Mouse (Mus musculus): ENCODE measurements around the gene Dpm2.

Gene Dpm2

GRCm38 (mm10) chr2:32570698-32571494 lies at the start of gene Dpm2:
Dpm2 (plus strand) TSS chr2:32570858.
- peak; percentile 96 for DNase-seq (ENCODE audit: low spot score)

- DNase-seq (ENCODE audit: low spot score): no peak
These were observed 46.1 kb upstream of the Dpm2 start for GRCm38 (mm10) chr2:32524536-32525031.

- no peak for DNase-seq (ENCODE audit: low spot score)
These were observed 44.8 kb upstream of the Dpm2 start for GRCm38 (mm10) chr2:32525816-32526215.

- no peak for DNase-seq (ENCODE audit: low spot score)
These were observed 43.1 kb upstream of the Dpm2 start for GRCm38 (mm10) chr2:32527468-32527966.

- DNase-seq (ENCODE audit: low spot score): no peak
These were observed 42.3 kb upstream of the Dpm2 start for GRCm38 (mm10) chr2:32528326-32528725.

- no peak for DNase-seq (ENCODE audit: low spot score)
These were observed 40.2 kb upstream of the Dpm2 start for GRCm38 (mm10) chr2:32530479-32530878.

- DNase-seq (ENCODE audit: low spot score): no peak
These were observed 37.5 kb upstream of the Dpm2 start for GRCm38 (mm10) chr2:32533163-32533562.

GRCm38 (mm10) chr2:32534061-32534732 lies 36.5 kb upstream of the Dpm2 start:
- DNase-seq (ENCODE audit: low spot score): peak; percentile 83

- DNase-seq (ENCODE audit: low spot score): peak; percentile 98
These were observed 35.8 kb upstream of the Dpm2 start, which contains the start of gene Fam102a for GRCm38 (mm10) chr2:32534733-32535471. Fam102a (plus strand) TSS chr2:32535332.

GRCm38 (mm10) chr2:32535501-32535991 lies 35.1 kb upstream of the Dpm2 start:
- peak; percentile 57 for DNase-seq (ENCODE audit: low spot score)

GRCm38 (mm10) chr2:32536086-32536633 lies 34.5 kb upstream of the Dpm2 start:
- DNase-seq (ENCODE audit: low spot score): peak; percentile 60

GRCm38 (mm10) chr2:32536634-32537359 lies 33.9 kb upstream of the Dpm2 start:
- DNase-seq (ENCODE audit: low spot score): peak; percentile 55

- no peak for DNase-seq (ENCODE audit: low spot score)
These were observed 33.2 kb upstream of the Dpm2 start for GRCm38 (mm10) chr2:32537360-32537905.

GRCm38 (mm10) chr2:32537941-32538340 lies 32.7 kb upstream of the Dpm2 start:
- DNase-seq (ENCODE audit: low spot score): no peak

- no peak for DNase-seq (ENCODE audit: low spot score)
These were observed 32.2 kb upstream of the Dpm2 start for GRCm38 (mm10) chr2:32538461-32538860.

- no peak for DNase-seq (ENCODE audit: low spot score)
These were observed 31.1 kb upstream of the Dpm2 start for GRCm38 (mm10) chr2:32539452-32539981.

GRCm38 (mm10) chr2:32541333-32541908 lies 29.2 kb upstream of the Dpm2 start:
- DNase-seq (ENCODE audit: low spot score): no peak

- no peak for DNase-seq (ENCODE audit: low spot score)
These were observed 28.6 kb upstream of the Dpm2 start for GRCm38 (mm10) chr2:32541986-32542573.

GRCm38 (mm10) chr2:32543031-32543449 lies 27.6 kb upstream of the Dpm2 start:
- no peak for DNase-seq (ENCODE audit: low spot score)

GRCm38 (mm10) chr2:32546951-32547350 lies 23.7 kb upstream of the Dpm2 start:
- DNase-seq (ENCODE audit: low spot score): no peak

All from embryo, embryonic 10.5 days (tissue).